12 mouse cellular contexts compared by ENCODE assay signal in the genomic region with DNA sequence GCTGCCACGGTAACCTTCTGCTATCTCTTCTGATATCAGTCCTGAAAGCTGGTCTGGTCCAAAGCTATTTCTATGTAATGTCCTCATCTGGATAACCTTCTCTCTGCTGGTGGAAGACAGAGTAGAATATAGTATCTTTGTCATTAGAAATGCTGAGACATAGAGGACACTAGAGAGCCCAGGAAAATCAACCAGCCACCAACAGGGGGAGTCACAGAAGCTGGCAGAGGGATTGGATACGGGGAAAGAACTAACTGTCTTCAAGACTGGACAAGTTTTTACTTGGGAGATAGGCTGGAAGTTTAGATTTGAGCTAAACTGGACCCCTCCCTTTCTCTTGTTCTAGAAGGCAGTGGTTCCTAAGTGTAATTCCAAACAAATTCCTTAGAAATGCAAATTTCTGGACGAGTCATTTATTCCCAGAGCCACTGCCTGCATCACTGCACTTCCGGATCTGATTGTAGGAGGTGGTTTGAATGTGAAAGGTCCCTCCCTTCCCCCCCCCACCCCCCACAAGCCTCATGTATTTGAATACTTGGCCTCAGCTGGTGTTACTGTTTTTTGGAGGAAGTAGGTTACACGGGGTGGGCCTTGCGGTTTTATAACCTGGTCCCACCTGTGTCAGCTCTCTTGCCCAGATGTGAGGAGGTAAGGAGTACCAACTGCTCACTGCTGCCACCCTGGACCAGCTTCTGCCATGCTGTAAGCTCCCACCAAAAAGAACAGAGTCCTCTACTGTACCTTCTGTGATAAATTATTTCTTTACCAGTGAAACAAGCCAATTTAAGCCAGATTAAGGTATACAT. TPM values are rescaled to one million over a fixed set of nuclear protein-coding genes. Genes with fewer than 3 reads are reported as not detected.
A peak's percentile ranks its signal among the peaks of the same experiment; 100 is the strongest.
DNase-seq lines count a peak whose midpoint lies in the region; ATAC-seq and TF ChIP-seq lines count a peak whose summit lies in the region.
"Had no signal": no experiment of that assay in that cellular context is flagged by ENCODE, and none has a peak within 500 bp of the region (broad histone marks: within the 10 kb centered on the region; RNA-seq: fewer than 3 reads in every experiment).

No protein-coding gene starts in this region.

- H3K79me2 ChIP-seq in liver, adult 2 months (ENCODE audit: control insufficient read depth, insufficient read depth, low read length): no peaks in the 10 kb centered on the region

- peak; percentile 34 for TF ChIP-seq CTCF in gastrocnemius, adult 2 months (IDR thresholded peaks at IDR 0.05)
- TF ChIP-seq CTCF in liver, adult 2 months (IDR thresholded peaks at IDR 0.05; ENCODE audit: low read depth, low read length): no peak

- DNase-seq in gastrocnemius, adult 2 months: no peak
- no peak for DNase-seq in gastrocnemius, postnatal 14 days
- DNase-seq in liver, adult 2 months (ENCODE audit: extremely low read depth, low read depth, low spot score): peak; percentile 41
- peak; percentile 61 for DNase-seq in ES-E14 (ENCODE audit: low read depth, low spot score)
- peak; percentile 36 to 59 for DNase-seq in thymus, adult 18-20 months
- DNase-seq in left cerebral cortex, postnatal 25 days (ENCODE audit: low spot score in 2 of 2): no peak
- no peak for DNase-seq in left cerebral cortex, adult 9 months (ENCODE audit: low spot score in 2 of 2)

- in situ Hi-C loops in ES-E14 (cut with MboI; ENCODE audit: low sequenced_read_pairs in 2 of 2, unreplicated experiment in 2 of 2): no loop called here

- 60% methylated on average over 6 of the region's 6 CpGs for WGBS in liver, adult 2 months
- WGBS in liver, embryonic 12.5 days (ENCODE audit: insufficient replicate concordance): 29% methylated on average over 6 of the region's 6 CpGs

- no peak for TF ChIP-seq POLR2A in liver, adult 2 months (IDR thresholded peaks at IDR 0.05; ENCODE audit: extremely low read depth, insufficient read depth, low read length)

- intact Hi-C loops in gastrocnemius, adult 2 months (cut with DNase I): no loop called here
- intact Hi-C loops in gastrocnemius, postnatal 14 days (cut with DNase I; ENCODE audit: low total_unique reads): no loop called here
- intact Hi-C loops in left cerebral cortex, postnatal 25 days (cut with DNase I): no loop called here

- no peak overlapping the region for H3K4me2 ChIP-seq in liver, embryonic 12.5 days
- H3K4me2 ChIP-seq: embryonic facial prominence, embryonic 13.5 days; hindbrain, embryonic 15.5 days; midbrain, embryonic 15.5 days had no signal

- no peak overlapping the region for H3K27ac ChIP-seq in gastrocnemius, adult 2 months
- no peak overlapping the region for H3K27ac ChIP-seq in liver, adult 2 months (replicated peaks; ENCODE audit: insufficient read depth, low read depth, low read length)
- no peak overlapping the region for H3K27ac ChIP-seq in liver, embryonic 12.5 days
- H3K27ac ChIP-seq in ES-E14 (ENCODE audit: insufficient read depth, low read depth, low read length, poor library complexity, severe bottlenecking): peak overlapping the region; percentile 70; the same call in 1 of the 2 replicates
- H3K27ac ChIP-seq: embryonic facial prominence, embryonic 13.5 days; hindbrain, embryonic 15.5 days; liver, embryonic 14.5 days; midbrain, embryonic 15.5 days had no signal

- H3K9ac ChIP-seq in liver, adult 2 months (ENCODE audit: low read depth, low read length): no peak overlapping the region
- no peak overlapping the region for H3K9ac ChIP-seq in liver, embryonic 12.5 days
- no peak overlapping the region for H3K9ac ChIP-seq in ES-E14 (ENCODE audit: insufficient read depth, low read depth, low read length, poor library complexity, severe bottlenecking)
- H3K9ac ChIP-seq: embryonic facial prominence, embryonic 13.5 days; hindbrain, embryonic 15.5 days; liver, embryonic 14.5 days; midbrain, embryonic 15.5 days had no signal

- H3K27me3 ChIP-seq in liver, adult 2 months (ENCODE audit: control insufficient read depth, insufficient read depth, low read length): no peaks in the 10 kb centered on the region
- peaks cover 12% of the 10 kb centered on the region for H3K27me3 ChIP-seq in liver, embryonic 12.5 days (replicated peaks)
- H3K27me3 ChIP-seq: midbrain, embryonic 15.5 days had no signal

- H3K36me3 ChIP-seq in liver, adult 2 months (ENCODE audit: control insufficient read depth, insufficient read depth, low read length): no peaks in the 10 kb centered on the region
- no peaks in the 10 kb centered on the region for H3K36me3 ChIP-seq in liver, embryonic 12.5 days
- H3K36me3 ChIP-seq in ES-E14 (ENCODE audit: control insufficient read depth, insufficient read depth, low read length, poor library complexity, severe bottlenecking): no peaks in the 10 kb centered on the region
- H3K36me3 ChIP-seq: embryonic facial prominence, embryonic 13.5 days; hindbrain, embryonic 15.5 days; midbrain, embryonic 15.5 days had no signal

- no peaks in the 10 kb centered on the region; the same call in 1 of the 2 replicates for H3K4me1 ChIP-seq in liver, adult 2 months (ENCODE audit: control insufficient read depth, insufficient read depth, low read length)
- H3K4me1 ChIP-seq in liver, embryonic 12.5 days: no peaks in the 10 kb centered on the region
- peaks cover 20 to 33% of the 10 kb centered on the region in 2 experiments for H3K4me1 ChIP-seq in ES-E14 (ENCODE audit: control insufficient read depth in 2 of 2, insufficient read depth in 2 of 2, low read length in 2 of 2, poor library complexity in 1 of 2)

- H3K9me3 ChIP-seq in liver, embryonic 12.5 days (replicated peaks): no peaks in the 10 kb centered on the region
- no peaks in the 10 kb centered on the region for H3K9me3 ChIP-seq in ES-E14 (ENCODE audit: control insufficient read depth, insufficient read depth, low read depth, low read length)
- H3K9me3 ChIP-seq: embryonic facial prominence, embryonic 13.5 days; hindbrain, embryonic 15.5 days; midbrain, embryonic 15.5 days had no signal

- H3K4me3 ChIP-seq in gastrocnemius, adult 2 months: no peak overlapping the region
- no peak overlapping the region for H3K4me3 ChIP-seq in liver, adult 2 months (ENCODE audit: insufficient read depth, low read depth, low read length)
- no peak overlapping the region for H3K4me3 ChIP-seq in liver, embryonic 12.5 days
- H3K4me3 ChIP-seq in ES-E14 (ENCODE audit: insufficient read depth in 1 of 2, low read depth in 1 of 2, low read length in 2 of 2, poor library complexity in 1 of 2, severe bottlenecking in 1 of 2): peak overlapping the region in 1 of 2 experiments; percentile 4; a peak in 1 of 4 replicates
- H3K4me3 ChIP-seq: embryonic facial prominence, embryonic 13.5 days; hindbrain, embryonic 15.5 days; midbrain, embryonic 15.5 days had no signal

- ATAC-seq in liver, embryonic 12.5 days: no peak
- ATAC-seq: midbrain, embryonic 15.5 days had no signal

TF ChIP-seq in ES-E14, 5 proteins besides CTCF, POLR2A, EP300 and RAD21:
- TF ChIP-seq HCFC1 (IDR thresholded peaks at IDR 0.05; ENCODE audit: borderline replicate concordance, insufficient read depth, low read length) (no peak), ZNF384 (IDR thresholded peaks at IDR 0.05; ENCODE audit: low read depth, low read length) (no peak), MAFK (IDR thresholded peaks at IDR 0.05; ENCODE audit: insufficient read depth, low read depth, low read length) (no peak), ZC3H11A (IDR thresholded peaks at IDR 0.05; ENCODE audit: borderline replicate concordance, low read depth, low read length) (no peak), CHD2 (IDR thresholded peaks at IDR 0.05; ENCODE audit: low read depth, low read length) (no peak)

RNA-seq across cellular contexts. Expression of a gene that starts 2.9 kb away (rescaled TPM):
- 1 to 10 TPM in 1 of 2 experiments, under 1 TPM in 1; 0.48 to 1.9 TPM for total RNA-seq in gastrocnemius, adult 2 months (2021)
- 1 to 10 TPM; 1.0 to 3.4 TPM for total RNA-seq in gastrocnemius, postnatal 14 days (2021)
- 14.3 and 37.1 TPM in 2 replicates for total RNA-seq in liver, adult 2 months (2014; rRNA removed)
- polyA plus RNA-seq in liver, adult 2 months (2012; rRNA removed): 31.2 and 49.5 TPM in 2 replicates
- polyA plus RNA-seq in liver, embryonic 12.5 days (2016; fragmentation: Nextera tagmentation; extraction: Ambion mirVana): 3.2 and 3.7 TPM in 2 replicates
- total RNA-seq in ES-E14 (2012; rRNA removed): 1.4 and 1.7 TPM in 2 replicates
- 1 to 10 TPM; 3.5 to 5.2 TPM for total RNA-seq in left cerebral cortex, postnatal 25 days (2021)

RNA-seq across cellular contexts. Expression of a gene that starts 22.1 kb away (rescaled TPM):
- not detected for total RNA-seq in gastrocnemius, adult 2 months (2021)
- not detected for total RNA-seq in gastrocnemius, postnatal 14 days (2021)
- not detected in 2 replicates for total RNA-seq in liver, adult 2 months (2014; rRNA removed)
- polyA plus RNA-seq in liver, adult 2 months (2012; rRNA removed): not detected in 2 replicates
- not detected in 2 replicates for polyA plus RNA-seq in liver, embryonic 12.5 days (2016; fragmentation: Nextera tagmentation; extraction: Ambion mirVana)
- 0.80 TPM in 1 of 2 replicates, not detected in the other for total RNA-seq in ES-E14 (2012; rRNA removed)
- total RNA-seq in left cerebral cortex, postnatal 25 days (2021): not detected
- polyA plus RNA-seq: liver, embryonic 14.5 days had no signal

Comparison
In these comparisons a context has a peak if more than half of its experiments do, and no peak if none do; other contexts are left out.
1. DNase-seq: peak in liver, adult 2 months (single experiment), ES-E14 (single experiment) and thymus, adult 18-20 months (2 of 2); none in gastrocnemius, adult 2 months (single experiment), gastrocnemius, postnatal 14 days (single experiment), left cerebral cortex, postnatal 25 days (0 of 2) and left cerebral cortex, adult 9 months (0 of 2).